In genomic region chr6:43078750-43079149, GRCm38 (mm10) we compare ENCODE assay signal across 9 mouse cellular contexts. TPM values are rescaled to one million over a fixed set of nuclear protein-coding genes. Genes with fewer than 3 reads are reported as not detected.
DNase-seq lines count a peak whose midpoint lies in the region; ATAC-seq lines count a peak whose summit lies in the region.
"Had no signal": no experiment of that assay in that cellular context is flagged by ENCODE, and none has a peak within 500 bp of the region (broad histone marks: within the 10 kb centered on the region; RNA-seq: fewer than 3 reads in every experiment).

No protein-coding gene starts in this region.

- no peak for ATAC-seq in erythroblast, adult 5-6 weeks (replicated peaks; ENCODE audit: low FRiP score, poor library complexity, severe bottlenecking)

- DNase-seq in cerebellum, adult 18-20 months, result peak; percentile 2 to 3
- no peak for DNase-seq in cerebellum, adult 8-10 months
- peak; percentile 7 for DNase-seq in kidney, postnatal 14 days
- no peak for DNase-seq in kidney, adult 18-20 months
- DNase-seq in right cerebral cortex, postnatal 10 days (ENCODE audit: low spot score in 2 of 2), result peak; percentile 29 to 42
- DNase-seq in right cerebral cortex, postnatal 4 days, result no peak
- DNase-seq in ovary, adult 18-20 months (ENCODE audit: low spot score), result no peak
- DNase-seq: thymus, postnatal 36 days had no signal

RNA-seq across cellular contexts. Expression of gene Olfr441, which starts 27.4 kb away (rescaled TPM):
- not detected in 2 replicates for total RNA-seq in erythroblast, adult 5-6 weeks (2015; ENCODE audit: low replicate concordance)
- not detected in 2 replicates for total RNA-seq in erythroblast, adult 5-6 weeks (2017; ENCODE audit: low replicate concordance)

Comparison
In these comparisons a context has a peak if more than half of its experiments do, and no peak if none do; other contexts are left out.
1. DNase-seq: peak in cerebellum, adult 18-20 months (2 of 2), kidney, postnatal 14 days (single experiment) and right cerebral cortex, postnatal 10 days (2 of 2); none in cerebellum, adult 8-10 months (single experiment), kidney, adult 18-20 months (single experiment), right cerebral cortex, postnatal 4 days (single experiment) and ovary, adult 18-20 months (single experiment).